Mouse (Mus musculus): ENCODE data around the gene Tprkb.

DNA sequence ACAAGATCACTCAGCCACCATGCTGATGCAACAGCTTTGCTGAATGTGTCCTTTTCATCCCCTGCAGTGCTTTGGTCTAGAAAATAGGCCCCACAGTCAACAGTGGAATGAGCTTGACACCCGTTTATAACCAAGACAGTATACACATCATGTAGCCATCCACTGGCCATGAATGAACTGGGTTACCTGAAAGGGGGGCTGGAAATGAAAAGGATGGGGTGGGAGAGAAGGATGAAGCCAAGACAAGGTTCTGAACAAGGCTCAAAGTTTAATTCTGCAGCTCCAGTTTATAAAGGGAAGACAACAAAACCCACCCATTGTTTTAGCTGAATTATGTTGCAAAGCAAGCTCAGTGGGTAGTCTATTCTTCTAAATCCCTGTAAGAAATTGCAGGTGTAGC lies 27.4 kb upstream of the Tprkb start:
- TF ChIP-seq CTCF (IDR thresholded peaks at IDR 0.05; ENCODE audit: borderline replicate concordance, extremely low read depth, insufficient read depth, insufficient read length): no peak
- no peak for TF ChIP-seq POLR2A (IDR thresholded peaks at IDR 0.05; ENCODE audit: borderline replicate concordance, extremely low read depth, insufficient read depth, insufficient read length, poor library complexity, severe bottlenecking)
